Mouse (Mus musculus) heart, adult 18-20 months (tissue): ENCODE measurements at regions not wholly inside any gene's neighbourhood (a gene's known extent, or its start where the extent isn't known, plus 50 kb on each side); places are given as distances from the start of the nearest gene placed in this dataset.

Source experiments
- DNase-seq, 2 experiments: peaks; one replicate each; pipeline ENCODE4 v3.0.0; 2021 to 2022; ENCODE audit warnings: mixed read lengths in 1 of 2

GRCm38 (mm10) chr17:76205082-76205481, 653.3 kb upstream of the Fam98a start:
- no peak for DNase-seq

DNA sequence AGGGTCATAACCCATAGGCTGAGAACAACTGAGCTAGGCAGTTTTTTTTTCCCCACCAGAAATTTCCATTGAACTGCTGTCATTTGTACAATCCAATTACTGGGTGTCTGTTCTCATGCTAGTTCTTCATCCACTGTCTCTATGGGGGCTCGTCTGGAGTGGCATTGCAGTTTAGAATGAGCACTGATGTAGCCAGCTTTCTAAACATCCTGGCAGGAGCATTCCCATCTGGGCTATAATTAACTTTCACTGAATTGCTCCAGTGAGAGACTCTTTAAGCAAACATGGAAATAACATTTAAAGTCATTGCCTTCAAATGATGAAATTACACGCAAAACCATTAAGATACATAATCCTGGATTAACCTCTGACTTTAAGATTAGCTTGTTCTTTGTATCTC, 633.1 kb upstream of the Fam98a start:
- DNase-seq: no peak

DNA sequence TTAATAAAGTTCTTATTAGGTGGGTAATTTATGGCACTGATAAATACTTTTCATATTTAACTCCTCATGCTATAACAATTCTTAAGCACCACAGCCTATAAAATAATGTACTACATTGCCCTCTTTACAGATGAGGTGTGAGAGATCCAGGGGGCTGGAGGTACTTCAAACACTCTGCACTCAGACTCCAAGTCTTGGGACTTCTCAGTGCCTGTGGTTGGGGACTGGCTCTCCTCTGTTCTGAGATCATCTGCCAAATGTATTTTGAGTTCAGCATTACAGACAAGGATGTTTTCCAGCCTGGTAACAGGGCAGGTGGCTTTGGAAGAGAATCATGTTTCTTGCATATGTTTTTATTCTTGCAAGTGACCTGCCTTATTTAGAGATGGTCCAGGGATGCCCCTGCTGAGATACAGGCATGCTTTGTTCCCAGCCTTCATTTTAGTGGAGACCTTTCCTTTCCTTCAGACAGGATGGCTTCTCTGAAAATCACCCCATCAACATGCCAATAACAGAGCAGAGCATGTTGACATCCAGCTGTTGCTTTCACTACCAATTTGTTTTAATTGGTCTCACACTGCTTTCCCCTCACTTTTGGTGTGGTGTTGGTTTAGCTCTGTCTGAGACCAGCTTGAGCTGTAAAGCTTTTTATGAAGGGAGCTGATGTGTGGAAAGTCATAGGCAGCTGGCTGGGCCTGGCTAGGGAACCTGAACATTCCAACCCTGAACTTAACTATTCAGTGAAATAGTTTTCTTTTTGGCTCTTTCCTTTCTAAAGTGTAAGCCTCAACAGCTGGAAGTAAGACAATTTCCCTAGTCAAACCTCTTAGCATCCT, 585.1 kb upstream of the Fam98a start:
- no peak for DNase-seq

DNA sequence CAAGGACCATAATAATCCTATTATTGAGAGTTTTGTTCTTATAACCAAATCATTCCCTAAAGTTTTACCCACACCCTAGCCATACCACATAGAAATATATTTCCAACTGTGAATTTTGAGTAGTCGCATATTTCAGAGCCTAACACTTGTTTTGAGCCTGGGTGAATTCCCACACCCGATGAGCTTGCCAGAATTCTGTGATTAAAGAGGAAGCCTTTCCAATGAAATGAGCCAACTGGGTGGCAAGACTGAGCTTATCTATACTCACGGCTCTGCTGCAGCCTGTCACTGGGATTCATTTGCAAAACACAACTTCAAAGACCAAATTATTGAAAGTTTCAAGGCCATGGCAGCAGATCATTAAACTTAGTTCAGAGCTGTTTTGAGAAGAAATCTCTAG, 582.3 kb upstream of the Fam98a start:
- no peak for DNase-seq

- DNase-seq: no peak
These were observed 573.5 kb upstream of the Fam98a start for GRCm38 (mm10) chr17:76125260-76125659.

DNA sequence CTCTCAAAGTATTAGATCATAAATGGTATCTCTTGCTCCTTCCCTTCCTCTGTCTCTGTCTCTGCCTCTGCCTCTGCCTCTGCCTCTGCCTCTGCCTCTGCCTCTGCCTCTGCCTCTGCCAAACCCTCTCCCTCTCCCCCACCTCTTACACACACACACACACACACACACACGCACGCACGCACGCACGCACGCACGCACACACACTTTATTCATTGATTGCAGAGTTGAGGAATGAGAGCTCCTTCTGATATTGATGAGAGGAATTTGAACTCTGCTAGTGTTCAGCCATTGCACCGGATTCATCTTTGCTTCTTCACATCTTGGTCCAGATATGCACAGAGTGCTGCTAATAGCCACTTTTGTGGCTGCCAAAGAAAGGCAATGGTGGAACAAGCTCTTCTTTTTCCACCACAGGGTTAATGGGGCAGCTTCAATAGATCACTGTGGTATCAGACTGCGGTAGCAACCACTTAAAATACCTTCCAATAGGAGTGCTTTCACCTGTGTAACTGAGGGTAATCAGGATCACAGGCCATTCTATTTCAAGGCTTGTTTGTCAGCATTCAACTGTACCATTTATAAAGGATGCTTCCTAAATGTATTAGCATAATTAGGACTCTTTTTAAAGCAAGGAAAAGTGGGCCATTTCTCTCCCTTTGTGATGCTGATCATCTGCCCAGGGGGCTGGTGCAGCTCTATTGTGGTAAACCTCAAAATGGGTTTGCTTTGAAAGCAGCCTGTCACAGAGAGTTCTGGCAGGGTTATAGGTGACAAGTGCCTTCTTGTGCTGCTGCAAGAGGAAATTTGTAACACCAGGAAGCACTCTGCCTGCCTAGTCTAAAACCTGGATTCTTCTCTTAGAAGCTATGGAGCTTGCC, 559.8 kb upstream of the Fam98a start:
- DNase-seq: no peak

DNA sequence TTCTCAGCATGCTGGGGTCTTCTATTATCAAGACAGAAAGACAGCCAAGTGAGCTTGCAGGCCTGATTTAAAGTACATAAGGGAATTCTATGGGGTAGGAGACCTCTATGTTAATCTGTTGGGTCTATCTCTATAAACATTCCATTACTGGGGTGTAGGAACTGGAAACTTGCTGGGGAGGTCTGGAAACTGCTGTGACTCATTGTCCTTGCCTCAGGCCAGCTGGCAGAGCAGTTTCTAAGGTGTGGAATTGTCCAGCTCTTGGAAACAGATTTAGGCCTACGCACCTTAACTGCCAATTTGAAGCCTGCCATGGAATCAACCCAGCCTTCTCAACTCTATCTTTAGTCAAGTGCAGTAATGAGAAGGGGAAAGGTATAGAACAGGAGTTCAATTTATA, 559.1 kb upstream of the Fam98a start:
- DNase-seq: no peak

DNA sequence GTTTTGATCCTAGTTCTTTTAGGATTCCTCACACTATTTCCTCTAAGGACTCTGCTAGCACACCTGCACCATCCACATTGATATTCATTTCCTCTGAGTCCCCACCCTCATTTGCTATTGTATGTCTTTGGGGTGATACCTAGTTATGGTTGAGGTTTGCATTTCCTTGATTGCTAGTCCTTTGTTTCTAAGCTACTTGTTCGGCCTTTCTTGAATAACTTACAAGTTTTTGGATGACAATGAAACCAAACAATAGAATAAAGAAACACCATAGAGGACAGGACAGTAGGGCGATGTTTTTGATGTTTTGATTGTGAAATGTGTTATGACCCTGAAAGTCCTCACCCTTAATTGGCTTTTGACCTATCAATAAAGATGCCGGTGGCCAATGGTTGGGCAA, 531.8 kb upstream of the Fam98a start:
- no peak for DNase-seq

GRCm38 (mm10) chr17:76081780-76082179, 530.0 kb upstream of the Fam98a start:
- DNase-seq: no peak

- no peak for DNase-seq
These were observed 494.7 kb upstream of the Fam98a start for GRCm38 (mm10) chr17:76046438-76046837.

DNA sequence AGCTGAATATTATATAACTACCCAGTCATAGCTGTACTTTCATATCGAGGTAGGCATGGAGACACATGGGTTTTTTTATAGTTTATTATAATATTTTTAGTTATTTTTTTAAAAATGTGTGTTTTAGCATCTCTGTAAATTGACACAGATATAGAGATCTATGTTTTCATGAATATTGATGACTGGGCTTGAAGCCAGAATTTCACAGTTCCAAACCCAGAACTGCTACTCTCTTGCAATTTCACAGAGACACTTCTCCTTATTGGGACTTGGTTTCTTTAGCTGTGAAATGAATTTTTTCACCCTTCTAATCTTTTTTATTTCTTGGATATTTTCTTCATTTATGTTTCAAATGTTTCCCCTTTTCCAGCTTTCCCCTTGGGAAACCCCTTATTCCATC, 481.0 kb upstream of the Fam98a start:
- DNase-seq: no peak

GRCm38 (mm10) chr17:76008011-76008410, 456.3 kb upstream of the Fam98a start:
- DNase-seq: no peak

DNA sequence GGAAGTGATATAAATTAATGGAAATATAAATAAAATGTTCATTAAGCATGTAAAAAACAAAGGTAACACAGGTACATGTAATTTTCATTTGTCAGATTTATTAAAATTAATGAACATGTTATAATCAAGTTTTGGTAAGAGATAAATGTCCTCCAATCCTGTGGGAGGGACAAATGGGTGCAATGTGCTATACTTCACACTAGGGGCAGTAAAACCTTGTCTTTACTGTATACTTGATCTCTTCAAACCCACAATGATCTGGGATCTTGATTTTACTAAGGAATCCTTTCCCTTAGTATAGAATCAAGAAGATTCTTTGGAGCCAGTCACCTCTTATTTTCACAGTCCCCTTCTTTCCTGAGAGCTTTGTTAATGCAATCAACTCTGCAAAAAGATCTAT, 451.1 kb upstream of the Fam98a start:
- DNase-seq: no peak

DNA sequence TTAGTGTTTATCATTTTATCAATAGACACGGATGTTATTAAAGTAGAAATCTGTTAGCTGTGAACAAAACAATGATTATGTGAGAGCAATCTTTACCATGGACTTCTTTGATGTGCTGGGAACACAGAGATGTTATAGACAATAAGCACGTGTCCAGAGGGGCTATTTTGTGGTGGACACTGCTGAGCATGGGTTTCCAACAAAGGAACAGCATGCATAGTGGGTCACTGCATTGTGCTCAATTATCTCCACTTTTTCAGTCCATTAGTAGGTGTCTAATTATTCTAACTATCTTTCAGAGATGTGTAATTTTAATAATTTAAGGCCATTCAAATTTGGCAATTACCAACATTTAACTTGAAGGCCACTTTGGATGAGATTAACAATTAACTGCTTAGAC, 409.6 kb upstream of the Fam98a start:
- no peak for DNase-seq

- no peak for DNase-seq
These were observed 385.1 kb upstream of the Fam98a start for GRCm38 (mm10) chr17:75936686-75937380.

DNA sequence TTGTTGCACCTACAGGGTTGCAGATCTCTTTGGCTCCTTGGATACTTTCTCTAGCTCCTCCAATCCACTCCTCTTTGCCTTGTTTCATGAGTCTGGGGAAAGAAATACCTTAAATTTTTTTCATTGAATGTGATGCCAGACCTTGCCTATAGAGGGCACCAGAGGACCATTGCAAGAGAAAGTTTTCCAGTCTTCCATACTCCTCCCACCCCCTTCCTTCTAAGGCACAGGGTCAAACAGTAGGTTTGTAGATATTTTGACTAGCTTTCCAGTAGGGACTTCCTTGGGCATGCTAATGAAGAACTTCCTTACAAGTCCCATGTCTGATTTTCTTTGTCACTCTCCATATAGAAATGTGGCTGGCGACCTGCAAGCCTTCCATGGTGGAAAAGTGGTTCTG, 379.3 kb upstream of the Fam98a start:
- peak in 1 of 2 experiments; percentile 7 for DNase-seq

GRCm38 (mm10) chr17:75920240-75920639, 368.5 kb upstream of the Fam98a start:
- no peak for DNase-seq

- DNase-seq: no peak
These were observed 365.3 kb upstream of the Fam98a start for GRCm38 (mm10) chr17:75917020-75917419.

- peak in 1 of 2 experiments; percentile 1 for DNase-seq
These were observed 364.8 kb upstream of the Fam98a start for GRCm38 (mm10) chr17:75916590-75916989.

- no peak for DNase-seq
These were observed 363.5 kb upstream of the Fam98a start for GRCm38 (mm10) chr17:75915256-75915655.

GRCm38 (mm10) chr17:75907085-75907484, 355.3 kb upstream of the Fam98a start:
- no peak for DNase-seq

GRCm38 (mm10) chr17:75906643-75907042, 354.9 kb upstream of the Fam98a start:
- no peak for DNase-seq

DNA sequence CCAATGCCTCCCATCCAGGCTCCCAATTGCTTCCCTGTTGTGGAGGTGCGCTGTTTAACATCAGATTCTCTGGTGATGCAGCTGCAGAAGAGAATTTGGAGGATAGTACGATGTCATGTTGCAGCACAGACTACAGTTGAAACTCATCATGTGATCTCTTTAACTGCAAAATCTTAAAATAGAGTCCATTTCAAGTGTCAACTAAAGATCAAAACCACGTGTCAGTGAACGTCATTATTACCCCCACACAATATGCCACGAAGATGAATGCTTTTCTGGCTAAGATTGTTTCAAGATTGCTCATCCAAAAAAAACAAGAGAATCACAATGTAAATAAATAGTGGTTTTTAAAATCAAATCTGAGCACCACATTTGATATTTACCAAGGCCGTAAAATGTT, 343.7 kb upstream of the Fam98a start:
- DNase-seq: no peak
